Mouse (Mus musculus): ENCODE data around the gene Lin7c. TPM values are rescaled to one million over a fixed set of nuclear protein-coding genes. Genes with fewer than 3 reads are reported as not detected.

Lin7c gene
- polyA plus RNA-seq, 1 experiment from 2014 or later, result 152 TPM

GRCm38 (mm10) chr2:109930366-109930765, 39.7 kb downstream of the Lin7c start:
- WGBS, result 94% methylated on average over 5 of the region's 5 CpGs
- Histone ChIP-seq H3K4me1 (replicated peaks) (peaks cover 35% of the 10 kb centered on the region), H3K27me3 (no peaks in the 10 kb centered on the region), H3K27ac (replicated peaks) (no peak overlapping the region), H3K36me3 (no peaks in the 10 kb centered on the region), H3K9ac (no peak overlapping the region), H3K9me3 (no peaks in the 10 kb centered on the region), H3K4me2 (no peak overlapping the region), H3K4me3 (no peak overlapping the region)
- ATAC-seq (ENCODE audit: low read depth), result no peak

- Histone ChIP-seq H3K27me3 (no peaks in the 10 kb centered on the region), H3K27ac (replicated peaks) (no peak overlapping the region), H3K9me3 (no peaks in the 10 kb centered on the region), H3K9ac (no peak overlapping the region), H3K4me2 (no peak overlapping the region), H3K36me3 (no peaks in the 10 kb centered on the region), H3K4me3 (no peak overlapping the region), H3K4me1 (replicated peaks) (peaks cover 40% of the 10 kb centered on the region)
- no peak for ATAC-seq (ENCODE audit: low read depth)
- 94% methylated on average over 4 of the region's 4 CpGs for WGBS
Observed at GRCm38 (mm10) chr2:109930771-109931170, 40.1 kb downstream of the Lin7c start.

GRCm38 (mm10) chr2:109931978-109932780, 41.5 kb downstream of the Lin7c start:
- ATAC-seq (ENCODE audit: low read depth), result no peak
- Histone ChIP-seq H3K4me1 (replicated peaks) (peaks cover 44% of the 10 kb centered on the region), H3K9ac (0 out of 2 replicates have a peak overlapping the region, but pooled peaks have one; percentile 18), H3K27me3 (no peaks in the 10 kb centered on the region), H3K9me3 (no peaks in the 10 kb centered on the region), H3K4me2 (peak overlapping the region; percentile 36), H3K36me3 (no peaks in the 10 kb centered on the region), H3K27ac (replicated peaks) (peak overlapping the region; percentile 14; the same call in 1 of the 2 replicates), H3K4me3 (no peak overlapping the region)
- 42% methylated on average over 13 of the region's 13 CpGs for WGBS

GRCm38 (mm10) chr2:109933151-109933550, 42.5 kb downstream of the Lin7c start:
- WGBS, result 74% methylated on average over 3 of the region's 3 CpGs
- H3K36me3 ChIP-seq, result no peaks in the 10 kb centered on the region
- no peak overlapping the region for H3K9ac ChIP-seq
- no peaks in the 10 kb centered on the region for H3K9me3 ChIP-seq
- H3K4me1 ChIP-seq (replicated peaks), result peaks cover 40% of the 10 kb centered on the region
- H3K27ac ChIP-seq (replicated peaks), result no peak overlapping the region
- ATAC-seq (ENCODE audit: low read depth), result no peak
- H3K27me3 ChIP-seq, result no peaks in the 10 kb centered on the region
- no peak overlapping the region for H3K4me3 ChIP-seq
- H3K4me2 ChIP-seq, result no peak overlapping the region

DNA sequence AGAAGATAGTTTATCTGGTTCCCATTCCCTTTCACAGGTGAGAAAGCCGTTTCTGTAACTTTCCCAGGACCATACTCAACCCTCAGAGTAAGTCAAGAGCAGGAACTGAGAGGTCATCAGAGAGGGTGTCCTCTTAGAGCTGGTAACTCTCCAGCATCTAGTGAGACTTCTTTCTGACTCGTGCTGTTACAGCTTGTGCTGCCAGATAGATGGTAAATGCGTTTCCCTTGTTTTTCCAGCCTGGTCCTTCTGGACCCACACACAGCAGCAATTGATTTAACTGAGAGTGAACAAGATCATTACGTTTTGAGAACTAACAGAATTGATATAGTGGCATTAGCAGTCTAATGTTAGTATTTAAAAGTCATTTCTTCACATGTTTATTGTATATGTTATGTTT, 43.4 kb downstream of the Lin7c start:
- Histone ChIP-seq H3K4me2 (no peak overlapping the region), H3K27me3 (no peaks in the 10 kb centered on the region), H3K9ac (no peak overlapping the region), H3K9me3 (no peaks in the 10 kb centered on the region), H3K4me3 (no peak overlapping the region), H3K27ac (replicated peaks) (no peak overlapping the region), H3K4me1 (replicated peaks) (peaks cover 34% of the 10 kb centered on the region), H3K36me3 (no peaks in the 10 kb centered on the region)
- WGBS, result 69% methylated on average over 4 of the region's 4 CpGs
- no peak for ATAC-seq (ENCODE audit: low read depth)

DNA sequence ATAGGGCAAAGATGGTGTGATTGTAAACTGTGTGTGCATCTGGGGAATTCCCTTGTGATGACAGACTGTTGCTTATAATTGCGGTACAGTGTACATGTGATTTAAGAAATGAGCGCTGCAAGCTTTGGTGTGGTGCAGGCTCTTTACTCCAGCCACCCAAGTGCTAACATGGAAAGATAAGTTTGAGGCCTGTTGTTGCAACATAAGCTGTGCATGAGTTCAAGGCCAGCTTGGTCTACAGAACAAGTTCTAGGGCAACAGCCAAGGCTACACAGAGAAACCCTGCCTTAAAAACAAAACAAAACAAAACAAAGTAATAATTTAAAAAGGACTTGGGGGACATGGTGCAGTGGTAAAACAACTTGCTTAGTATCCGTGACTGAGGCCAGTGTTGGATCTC, 44.5 kb downstream of the Lin7c start:
- WGBS, result 91% methylated on average over 3 of the region's 3 CpGs
- no peaks in the 10 kb centered on the region for H3K9me3 ChIP-seq

GRCm38 (mm10) chr2:109935754-109936409, 45.2 kb downstream of the Lin7c start:
- no peak overlapping the region for H3K9ac ChIP-seq
- H3K9me3 ChIP-seq, result no peaks in the 10 kb centered on the region
- no peaks in the 10 kb centered on the region for H3K27me3 ChIP-seq
- no peak overlapping the region for H3K4me2 ChIP-seq
- peaks cover 29% of the 10 kb centered on the region for H3K4me1 ChIP-seq (replicated peaks)
- no peak overlapping the region for H3K27ac ChIP-seq (replicated peaks)
- WGBS, result 46% methylated on average over 11 of the region's 11 CpGs
- no peaks in the 10 kb centered on the region for H3K36me3 ChIP-seq
- no peak overlapping the region for H3K4me3 ChIP-seq
- no peak for ATAC-seq (ENCODE audit: low read depth)

More for the DNA sequence above, 44.5 kb downstream of the Lin7c start:
- Histone ChIP-seq H3K27ac (replicated peaks) (no peak overlapping the region), H3K9ac (no peak overlapping the region), H3K4me2 (no peak overlapping the region), H3K4me3 (no peak overlapping the region), H3K27me3 (no peaks in the 10 kb centered on the region), H3K36me3 (no peaks in the 10 kb centered on the region), H3K4me1 (replicated peaks) (peaks cover 29% of the 10 kb centered on the region)
- no peak for ATAC-seq (ENCODE audit: low read depth)

GRCm38 (mm10) chr2:109936410-109936755, 45.7 kb downstream of the Lin7c start:
- no peak overlapping the region for H3K4me2 ChIP-seq
- no peak for ATAC-seq (ENCODE audit: low read depth)
- 16% methylated on average over 2 of the region's 2 CpGs for WGBS

GRCm38 (mm10) chr2:109941973-109942444, 51.4 kb downstream of the Lin7c start:
- Histone ChIP-seq H3K9ac (no peak overlapping the region), H3K27me3 (no peaks in the 10 kb centered on the region), H3K4me2 (no peak overlapping the region), H3K4me3 (no peak overlapping the region), H3K27ac (replicated peaks) (peak overlapping the region; percentile 39; the same call in 1 of the 2 replicates), H3K36me3 (no peaks in the 10 kb centered on the region), H3K9me3 (no peaks in the 10 kb centered on the region), H3K4me1 (replicated peaks) (peaks cover 41% of the 10 kb centered on the region)
- WGBS, result 9% methylated on average over 5 of the region's 5 CpGs
- ATAC-seq (ENCODE audit: low read depth), result 0 out of 2 replicates have a peak, but pooled peaks have one; percentile 6

More at GRCm38 (mm10) chr2:109936410-109936755, 45.7 kb downstream of the Lin7c start:
- H3K9me3 ChIP-seq, result no peaks in the 10 kb centered on the region
- peaks cover 29% of the 10 kb centered on the region for H3K4me1 ChIP-seq (replicated peaks)
- H3K9ac ChIP-seq, result no peak overlapping the region
- no peak overlapping the region for H3K4me3 ChIP-seq
- no peak overlapping the region for H3K27ac ChIP-seq (replicated peaks)
- H3K27me3 ChIP-seq, result no peaks in the 10 kb centered on the region
- no peaks in the 10 kb centered on the region for H3K36me3 ChIP-seq

GRCm38 (mm10) chr2:109942810-109943570, 52.3 kb downstream of the Lin7c start:
- peak; percentile 67; the same call in 1 of the 2 replicates for ATAC-seq (ENCODE audit: low read depth)
- peak overlapping the region; percentile 22 for H3K4me2 ChIP-seq

GRCm38 (mm10) chr2:109944995-109945394, 54.3 kb downstream of the Lin7c start:
- Histone ChIP-seq H3K4me3 (no peak overlapping the region), H3K36me3 (no peaks in the 10 kb centered on the region), H3K9me3 (no peaks in the 10 kb centered on the region), H3K4me2 (no peak overlapping the region), H3K27ac (replicated peaks) (no peak overlapping the region), H3K9ac (no peak overlapping the region), H3K27me3 (no peaks in the 10 kb centered on the region), H3K4me1 (replicated peaks) (peaks cover 41% of the 10 kb centered on the region)
- ATAC-seq (ENCODE audit: low read depth), result peak; percentile 6; the same call in 1 of the 2 replicates
- 78% methylated on average over 9 of the region's 9 CpGs for WGBS

More at GRCm38 (mm10) chr2:109942810-109943570, 52.3 kb downstream of the Lin7c start:
- Histone ChIP-seq H3K9ac (no peak overlapping the region), H3K9me3 (no peaks in the 10 kb centered on the region), H3K36me3 (no peaks in the 10 kb centered on the region), H3K4me1 (replicated peaks) (peaks cover 41% of the 10 kb centered on the region), H3K27me3 (no peaks in the 10 kb centered on the region), H3K27ac (replicated peaks) (peak overlapping the region; percentile 70), H3K4me3 (no peak overlapping the region)
- WGBS, result 14% methylated on average over 8 of the region's 8 CpGs

- no peaks in the 10 kb centered on the region for H3K9me3 ChIP-seq
- H3K9ac ChIP-seq, result no peak overlapping the region
- ATAC-seq (ENCODE audit: low read depth), result no peak
- H3K4me1 ChIP-seq (replicated peaks), result peaks cover 44% of the 10 kb centered on the region
- 45% methylated on average over 4 of the region's 4 CpGs for WGBS
- no peak overlapping the region for H3K4me3 ChIP-seq
- no peaks in the 10 kb centered on the region for H3K27me3 ChIP-seq
- no peaks in the 10 kb centered on the region for H3K36me3 ChIP-seq
- no peak overlapping the region for H3K27ac ChIP-seq (replicated peaks)
- H3K4me2 ChIP-seq, result no peak overlapping the region
Observed at GRCm38 (mm10) chr2:109945532-109945931, 54.9 kb downstream of the Lin7c start.

All from neural tube, embryonic 13.5 days (tissue).